Mouse (Mus musculus): ENCODE measurements around the gene Pnrc1. TPM values are rescaled to one million over a fixed set of nuclear protein-coding genes. Genes with fewer than 3 reads are reported as not detected.

The Pnrc1 gene
- total and polyA plus RNA-seq, 2 experiments from 2014 or later, result 61.8 to 90.0 TPM

- ATAC-seq (ENCODE audit: insufficient read depth, low read depth) (no peak), DNase-seq (ENCODE audit: low spot score) (no peak)
- no peaks in the 10 kb centered on the region for H3K9me3 ChIP-seq (replicated peaks; ENCODE audit: control insufficient read depth, low read length)
- no peaks in the 10 kb centered on the region for H3K27me3 ChIP-seq (ENCODE audit: control insufficient read depth, insufficient read depth, low read length)
- no peak for TF ChIP-seq CTCF (IDR thresholded peaks at IDR 0.05; ENCODE audit: low read depth)
- no peak overlapping the region for H3K9ac ChIP-seq (replicated peaks; ENCODE audit: low read depth, low read length)
- H3K4me2 ChIP-seq (ENCODE audit: low read depth, low read length), result no peak overlapping the region
- WGBS, result 96% methylated on average over 1 of the region's 1 CpGs
- peaks cover 17% of the 10 kb centered on the region for H3K4me1 ChIP-seq (ENCODE audit: control insufficient read depth, insufficient read depth)
- no peak overlapping the region for H3K4me3 ChIP-seq (ENCODE audit: low read depth, low read length)
- H3K36me3 ChIP-seq (replicated peaks; ENCODE audit: control insufficient read depth, insufficient read depth, low read length), result peaks cover 16% of the 10 kb centered on the region
- peak overlapping the region; percentile 100; the same call in 1 of the 2 replicates for H3K27ac ChIP-seq (ENCODE audit: low read depth)
Measured at GRCm38 (mm10) chr4:33249716-33250230, 40.2 kb downstream of the Pnrc1 start.

DNA sequence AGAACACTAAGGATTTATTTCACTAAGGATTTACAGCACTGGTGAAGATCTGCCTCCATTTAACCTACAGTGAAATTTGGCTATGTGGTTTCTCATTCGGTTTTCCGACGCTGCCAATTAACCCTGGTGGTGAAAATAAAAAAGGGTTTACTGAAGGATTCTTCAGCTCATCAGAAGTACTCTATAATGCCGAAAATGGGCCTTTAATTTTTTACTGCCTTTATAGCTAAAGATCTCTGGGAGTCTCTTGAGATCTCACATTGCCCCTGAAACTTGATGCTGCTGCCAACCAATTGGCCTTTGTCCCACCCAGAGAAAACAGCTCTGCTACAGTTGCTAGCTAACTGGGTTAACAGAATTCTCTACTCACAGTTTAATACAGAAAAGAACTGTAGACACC, 41.0 kb downstream of the Pnrc1 start:
- no peak for DNase-seq (ENCODE audit: low spot score)
- ATAC-seq (ENCODE audit: insufficient read depth, low read depth), result no peak
- peak overlapping the region; percentile 100 for H3K27ac ChIP-seq (ENCODE audit: low read depth)
- peak overlapping the region; percentile 100 for H3K9ac ChIP-seq (replicated peaks; ENCODE audit: low read depth, low read length)
- H3K4me2 ChIP-seq (ENCODE audit: low read depth, low read length), result peak overlapping the region; percentile 59
- no peaks in the 10 kb centered on the region for H3K9me3 ChIP-seq (replicated peaks; ENCODE audit: control insufficient read depth, low read length)
- no peaks in the 10 kb centered on the region for H3K27me3 ChIP-seq (ENCODE audit: control insufficient read depth, insufficient read depth, low read length)
- H3K4me1 ChIP-seq (ENCODE audit: control insufficient read depth, insufficient read depth), result peaks cover 17% of the 10 kb centered on the region
- peaks cover 24% of the 10 kb centered on the region for H3K36me3 ChIP-seq (replicated peaks; ENCODE audit: control insufficient read depth, insufficient read depth, low read length)
- H3K4me3 ChIP-seq (ENCODE audit: low read depth, low read length), result peak overlapping the region; percentile 91
- WGBS, result 2% methylated on average over 4 of the region's 4 CpGs
- TF ChIP-seq CTCF (IDR thresholded peaks at IDR 0.05; ENCODE audit: low read depth) (peak; percentile 13; the same call in 1 of the 2 replicates), EP300 (IDR thresholded peaks at IDR 0.05; ENCODE audit: low read depth) (peak; percentile 11; the same call in 1 of the 2 replicates)

DNA sequence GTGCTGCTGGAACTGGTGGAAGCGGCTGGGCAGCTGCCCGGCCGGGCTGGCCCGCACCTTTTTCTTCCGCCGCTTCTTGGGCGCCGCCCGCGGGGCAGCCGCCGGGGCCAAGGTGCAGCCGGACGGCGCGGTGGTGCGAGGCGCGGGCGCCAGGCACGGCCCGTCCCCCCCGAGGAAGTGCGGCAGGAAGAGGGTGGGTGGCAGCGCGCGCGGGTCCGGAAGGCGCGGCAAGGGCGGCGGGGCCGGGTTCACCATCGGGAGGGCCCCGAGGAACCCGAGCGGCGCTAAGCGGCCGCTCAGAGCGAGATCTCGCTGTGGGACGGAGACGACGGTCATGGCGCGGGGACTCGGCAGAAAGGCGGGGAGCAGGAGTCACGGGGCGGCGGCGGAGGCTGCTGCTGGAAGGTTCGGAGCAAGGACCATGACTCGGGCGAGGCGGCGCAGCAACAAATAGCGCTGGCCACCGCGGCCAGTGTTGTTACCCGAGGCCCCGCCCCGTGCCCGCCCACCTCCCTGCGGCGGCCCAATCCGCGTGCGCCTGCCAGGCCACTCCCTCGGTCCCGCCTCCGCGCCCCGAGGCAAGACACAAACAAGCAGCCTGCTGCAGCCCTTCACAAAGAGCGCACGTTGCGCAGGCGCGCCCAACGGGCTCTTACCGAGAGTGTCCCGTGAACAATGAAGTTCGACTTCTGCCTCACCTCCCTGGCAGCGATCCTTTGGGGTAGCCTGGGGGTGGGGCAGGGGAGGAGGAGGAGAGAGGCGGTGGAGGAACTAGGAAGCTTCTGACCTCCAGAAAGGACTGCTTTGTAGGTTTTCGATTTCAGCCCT, 41.7 kb downstream of the Pnrc1 start:
- DNase-seq (ENCODE audit: low spot score) (peak; percentile 97), ATAC-seq (ENCODE audit: insufficient read depth, low read depth) (peak; percentile 90)
- H3K9me3 ChIP-seq (replicated peaks; ENCODE audit: control insufficient read depth, low read length), result no peaks in the 10 kb centered on the region
- H3K36me3 ChIP-seq (replicated peaks; ENCODE audit: control insufficient read depth, insufficient read depth, low read length), result peaks cover 30% of the 10 kb centered on the region
- H3K27ac ChIP-seq (ENCODE audit: low read depth), result peak overlapping the region; percentile 100
- peak overlapping the region; percentile 91 for H3K4me3 ChIP-seq (ENCODE audit: low read depth, low read length)
- H3K4me2 ChIP-seq (ENCODE audit: low read depth, low read length), result peak overlapping the region; percentile 59
- no peaks in the 10 kb centered on the region for H3K27me3 ChIP-seq (ENCODE audit: control insufficient read depth, insufficient read depth, low read length)
- WGBS, result under 1% methylated on average over 53 of the region's 88 CpGs
- peak overlapping the region; percentile 100 for H3K9ac ChIP-seq (replicated peaks; ENCODE audit: low read depth, low read length)
- peaks cover 17% of the 10 kb centered on the region for H3K4me1 ChIP-seq (ENCODE audit: control insufficient read depth, insufficient read depth)
- TF ChIP-seq EP300 (IDR thresholded peaks at IDR 0.05; ENCODE audit: low read depth), result peak; percentile 65; the same call in 1 of the 2 replicates
- TF ChIP-seq CTCF (IDR thresholded peaks at IDR 0.05; ENCODE audit: low read depth), result no peak

DNA sequence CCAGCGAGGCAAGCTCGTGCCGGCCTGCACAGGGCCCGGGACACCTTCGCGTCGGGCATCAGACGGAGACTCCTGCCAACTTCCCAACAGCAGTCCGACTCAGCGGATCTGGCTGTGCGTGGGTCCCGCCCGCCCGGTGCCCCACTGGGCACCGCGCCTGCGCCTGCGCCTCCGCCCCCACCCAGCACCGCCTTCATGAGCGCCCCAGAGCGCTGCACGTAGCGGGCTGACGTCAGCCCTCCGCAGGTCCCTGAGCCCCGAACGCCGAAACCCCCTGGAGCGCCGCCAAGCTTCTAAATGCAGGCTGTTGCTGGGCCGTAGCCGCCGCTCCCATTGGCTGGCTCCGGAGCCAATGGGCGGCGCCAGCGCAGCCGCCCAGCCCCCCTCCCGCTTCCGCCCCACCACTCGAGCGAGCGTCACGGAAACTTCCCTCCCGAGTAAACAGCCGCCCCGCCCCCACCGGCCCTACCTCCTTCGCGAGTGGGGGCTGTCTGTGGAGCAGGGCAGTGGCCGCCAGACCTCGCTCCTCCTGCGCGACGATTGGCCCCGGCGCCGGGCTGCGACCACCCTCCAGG, 42.4 kb downstream of the Pnrc1 start:
- Histone ChIP-seq H3K4me3 (ENCODE audit: low read depth, low read length) (peak overlapping the region; percentile 91), H3K36me3 (replicated peaks; ENCODE audit: control insufficient read depth, insufficient read depth, low read length) (peaks cover 37% of the 10 kb centered on the region), H3K27me3 (ENCODE audit: control insufficient read depth, insufficient read depth, low read length) (no peaks in the 10 kb centered on the region), H3K4me1 (ENCODE audit: control insufficient read depth, insufficient read depth) (peaks cover 17% of the 10 kb centered on the region), H3K4me2 (ENCODE audit: low read depth, low read length) (peak overlapping the region; percentile 76), H3K9me3 (replicated peaks; ENCODE audit: control insufficient read depth, low read length) (no peaks in the 10 kb centered on the region), H3K27ac (ENCODE audit: low read depth) (peak overlapping the region; percentile 100), H3K9ac (replicated peaks; ENCODE audit: low read depth, low read length) (peak overlapping the region; percentile 100)
- WGBS, result under 1% methylated on average over 53 of the region's 60 CpGs
- TF ChIP-seq CTCF (IDR thresholded peaks at IDR 0.05; ENCODE audit: low read depth), result no peak
- peak; percentile 82 for TF ChIP-seq EP300 (IDR thresholded peaks at IDR 0.05; ENCODE audit: low read depth)
- DNase-seq (ENCODE audit: low spot score) (peak; percentile 99), ATAC-seq (ENCODE audit: insufficient read depth, low read depth) (peak; percentile 84)

- Histone ChIP-seq H3K4me2 (ENCODE audit: low read depth, low read length) (peak overlapping the region; percentile 76), H3K4me1 (ENCODE audit: control insufficient read depth, insufficient read depth) (peaks cover 17% of the 10 kb centered on the region), H3K4me3 (ENCODE audit: low read depth, low read length) (peak overlapping the region; percentile 91), H3K9me3 (replicated peaks; ENCODE audit: control insufficient read depth, low read length) (no peaks in the 10 kb centered on the region), H3K36me3 (replicated peaks; ENCODE audit: control insufficient read depth, insufficient read depth, low read length) (peaks cover 38% of the 10 kb centered on the region), H3K27me3 (ENCODE audit: control insufficient read depth, insufficient read depth, low read length) (no peaks in the 10 kb centered on the region), H3K9ac (replicated peaks; ENCODE audit: low read depth, low read length) (no peak overlapping the region), H3K27ac (ENCODE audit: low read depth) (no peak overlapping the region)
- no peak for ATAC-seq (ENCODE audit: insufficient read depth, low read depth)
- TF ChIP-seq EP300 (IDR thresholded peaks at IDR 0.05; ENCODE audit: low read depth) (no peak), CTCF (IDR thresholded peaks at IDR 0.05; ENCODE audit: low read depth) (no peak)
- no peak for DNase-seq (ENCODE audit: low spot score)
- 53% methylated on average over 14 of the region's 14 CpGs for WGBS
Measured at GRCm38 (mm10) chr4:33245853-33246395, 44.0 kb downstream of the Pnrc1 start.
